Mouse (Mus musculus) kidney, embryonic 16.5 days (tissue): ENCODE measurements at regions not wholly inside any gene's neighbourhood (a gene's known extent, or its start where the extent isn't known, plus 50 kb on each side); places are given as distances from the start of the nearest gene placed in this dataset.
"Not testable (repeated sequence)": the region's sequence is repeated elsewhere in the genome, so short reads cannot be mapped to it uniquely, and the experiment has no call there.

Experiments
- ATAC-seq: fragments of 200-750 bp; cut with Nextera tagmentation; 2 replicates; pipeline ENCODE4 v1.8.0; 2017; ENCODE audit warnings: moderate TSS enrichment; ENCODE audit not compliant: low FRiP score, low TSS enrichment
- H3K27ac ChIP-seq: fragments of 300-500 bp; sonication (generic); 2 replicates; pipeline ENCODE4 v1.5.1; 2014; ENCODE audit warnings: low read length
- H3K27me3 ChIP-seq: fragments of 300-500 bp; sonication (generic); 2 replicates; pipeline ENCODE4 v1.6.1; 2014; ENCODE audit warnings: low read length, control low read depth, mixed read lengths; ENCODE audit not compliant: insufficient read depth
- H3K36me3 ChIP-seq: fragments of 300-500 bp; sonication (generic); 2 replicates; pipeline ENCODE4 v1.6.1; 2014; ENCODE audit warnings: low read length, control low read depth, mixed read lengths; ENCODE audit not compliant: insufficient read depth
- H3K4me1 ChIP-seq: fragments of 300-500 bp; sonication (generic); 2 replicates; pipeline ENCODE4 v1.6.1; 2014; ENCODE audit warnings: low read length, control low read depth, mixed read lengths; ENCODE audit not compliant: insufficient read depth
- H3K4me2 ChIP-seq: fragments of 300-500 bp; sonication (generic); replicated peaks from 2 replicates; pipeline ENCODE4 v1.6.1; 2014; ENCODE audit warnings: low read depth, low read length
- H3K4me3 ChIP-seq: fragments of 300-500 bp; sonication (generic); 2 replicates; pipeline ENCODE4 v1.5.1; 2014; ENCODE audit warnings: mild to moderate bottlenecking, low read length
- H3K9ac ChIP-seq: fragments of 300-500 bp; sonication (generic); replicated peaks from 2 replicates; pipeline ENCODE4 v1.6.1; 2014; ENCODE audit warnings: low read length
- H3K9me3 ChIP-seq: fragments of 300-500 bp; sonication (generic); 2 replicates; pipeline ENCODE4 v1.6.1; 2016; ENCODE audit warnings: low read length, control low read depth
- WGBS: fragments of 180-500 bp; shearing (Covaris S2); extraction: QIAGEN DNeasy Blood & Tissue Kit; methylation state at CpG from one replicate; pipeline ENCODE4 v1.1.7; 2014; 5-methylcytosine and 5-hydroxymethylcytosine counted together

DNA sequence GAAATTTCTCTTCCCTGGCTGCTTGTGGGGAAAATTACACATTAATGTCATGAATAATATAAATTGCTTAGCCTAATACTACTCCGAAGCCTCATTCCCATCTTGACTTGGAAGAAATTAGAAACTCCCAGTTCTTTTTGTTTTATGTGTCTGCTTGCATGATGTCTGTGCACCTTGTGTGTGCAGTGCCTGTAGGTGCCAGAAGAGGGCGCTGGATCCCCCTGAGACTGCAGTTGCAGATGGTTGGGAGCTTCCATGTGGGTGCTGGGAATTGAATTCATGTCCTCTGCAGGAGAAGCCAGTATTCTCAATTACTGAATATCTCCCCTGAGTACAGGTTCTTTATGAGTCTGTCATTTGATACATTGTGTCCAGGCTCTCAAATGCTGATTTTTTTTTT is 171.1 kb upstream of the Plcz1 start:
- no peaks in the 10 kb centered on the region for H3K36me3 ChIP-seq
- no peak for ATAC-seq
- 65% methylated on average over 2 of the region's 2 CpGs for WGBS
- H3K9me3 ChIP-seq, result peaks cover 4% of the 10 kb centered on the region; the same call in 1 of the 2 replicates
- no peak overlapping the region for H3K27ac ChIP-seq
- H3K4me2 ChIP-seq, result no peak overlapping the region
- H3K9ac ChIP-seq, result no peak overlapping the region
- no peaks in the 10 kb centered on the region for H3K4me1 ChIP-seq
- H3K27me3 ChIP-seq, result no peaks in the 10 kb centered on the region
- no peak overlapping the region for H3K4me3 ChIP-seq

DNA sequence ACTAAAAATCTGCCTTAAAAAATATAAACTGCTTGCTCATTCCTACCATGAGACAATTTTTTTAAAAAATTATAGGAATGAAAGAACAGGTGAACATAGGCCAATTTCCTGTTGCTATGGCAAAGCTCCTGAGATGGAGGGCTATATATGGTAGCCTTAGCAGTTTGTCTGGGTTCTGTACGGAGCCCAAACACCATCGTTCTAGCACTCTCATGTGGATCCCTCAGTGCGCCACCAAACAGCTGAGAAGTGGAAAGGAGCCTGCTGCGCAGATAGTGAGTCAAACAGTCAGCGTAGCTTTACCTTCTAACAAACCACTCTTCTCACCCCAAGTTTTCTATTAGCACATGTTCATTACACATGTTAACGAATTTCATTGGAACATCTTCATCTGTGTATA is 168.9 kb upstream of the Plcz1 start:
- H3K27ac ChIP-seq, result no peak overlapping the region
- H3K9ac ChIP-seq, result no peak overlapping the region
- no peaks in the 10 kb centered on the region for H3K27me3 ChIP-seq
- no peak overlapping the region for H3K4me3 ChIP-seq
- H3K9me3 ChIP-seq, result peaks cover 6% of the 10 kb centered on the region; the same call in 1 of the 2 replicates
- H3K36me3 ChIP-seq, result no peaks in the 10 kb centered on the region
- no peak overlapping the region for H3K4me2 ChIP-seq
- 88% methylated on average over 6 of the region's 6 CpGs for WGBS
- no peak for ATAC-seq
- no peaks in the 10 kb centered on the region for H3K4me1 ChIP-seq

DNA sequence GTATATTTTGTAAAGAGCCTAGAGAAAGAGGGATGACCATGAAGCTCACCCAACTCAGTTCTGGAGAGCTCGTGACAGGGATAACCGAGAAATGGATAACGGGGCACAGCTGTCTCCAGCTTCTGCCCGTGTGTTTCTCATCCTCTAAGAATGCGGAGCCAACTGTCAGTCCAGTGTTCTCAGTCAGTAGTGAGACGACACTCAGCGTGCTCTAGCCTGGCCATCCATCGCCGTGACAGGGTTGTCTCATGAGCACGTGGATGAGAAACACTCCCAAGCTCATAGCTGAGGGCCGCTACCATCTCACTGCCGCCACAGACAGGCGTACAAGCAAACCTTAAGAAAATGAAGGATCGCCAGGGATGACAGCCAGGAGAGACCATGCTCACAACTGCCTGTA is 167.8 kb upstream of the Plcz1 start:
- Histone ChIP-seq H3K9ac (no peak overlapping the region), H3K4me1 (no peaks in the 10 kb centered on the region), H3K9me3 (peaks cover 6% of the 10 kb centered on the region; the same call in 1 of the 2 replicates), H3K36me3 (no peaks in the 10 kb centered on the region), H3K4me3 (no peak overlapping the region), H3K27me3 (no peaks in the 10 kb centered on the region), H3K27ac (no peak overlapping the region), H3K4me2 (no peak overlapping the region)
- no peak for ATAC-seq
- 71% methylated on average over 14 of the region's 14 CpGs for WGBS

DNA sequence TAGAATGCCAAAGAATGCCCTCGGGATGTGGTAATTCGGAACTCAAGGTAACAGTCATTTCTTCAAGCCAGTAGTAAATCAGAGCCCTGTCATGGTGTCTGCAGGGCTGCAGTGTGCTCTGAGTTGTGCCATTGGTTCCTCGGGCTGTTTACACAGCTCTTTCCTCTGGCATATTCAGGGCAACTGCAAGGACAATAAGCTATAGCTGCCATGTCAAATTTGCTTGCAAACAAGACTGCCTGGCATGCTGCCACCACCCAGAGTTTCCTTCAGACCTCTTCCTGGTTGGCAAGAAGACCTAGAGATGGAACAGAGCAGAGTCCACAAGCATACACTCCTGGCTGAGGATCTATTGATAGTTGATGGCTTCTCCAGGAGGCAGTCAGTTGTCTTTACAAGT is 167.1 kb upstream of the Plcz1 start:
- peaks cover 6% of the 10 kb centered on the region; the same call in 1 of the 2 replicates for H3K9me3 ChIP-seq
- no peaks in the 10 kb centered on the region for H3K36me3 ChIP-seq
- no peak for ATAC-seq
- no peak overlapping the region for H3K9ac ChIP-seq
- H3K4me3 ChIP-seq, result no peak overlapping the region
- no peak overlapping the region for H3K4me2 ChIP-seq
- 79% methylated on average over 3 of the region's 3 CpGs for WGBS
- H3K4me1 ChIP-seq, result no peaks in the 10 kb centered on the region
- H3K27ac ChIP-seq, result no peak overlapping the region
- no peaks in the 10 kb centered on the region for H3K27me3 ChIP-seq

DNA sequence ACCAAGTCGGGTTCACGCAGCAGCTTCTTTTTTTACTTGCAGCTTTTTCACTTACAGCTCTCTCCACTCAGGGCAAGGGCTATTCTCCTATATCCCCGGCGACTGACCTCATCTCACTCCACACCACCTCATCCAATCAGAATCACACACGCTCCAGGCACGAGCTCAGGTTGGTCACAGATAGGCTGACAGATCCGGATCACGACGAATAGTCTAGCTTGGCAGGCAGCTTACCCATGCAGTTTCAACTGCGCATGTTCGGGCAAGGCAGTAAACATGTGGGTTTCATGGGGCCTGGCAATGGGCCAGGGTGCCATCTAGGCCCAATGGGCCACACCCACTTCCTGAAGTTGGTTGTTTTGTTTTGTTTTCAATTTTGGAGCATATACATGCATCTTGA is 165.4 kb upstream of the Plcz1 start:
- not testable (repeated sequence) for ATAC-seq, H3K4me1 ChIP-seq, H3K4me3 ChIP-seq, H3K36me3 ChIP-seq, H3K27me3 ChIP-seq, H3K4me2 ChIP-seq, H3K27ac ChIP-seq, H3K9ac ChIP-seq, H3K9me3 ChIP-seq
- WGBS, result 93% methylated on average over 11 of the region's 11 CpGs

DNA sequence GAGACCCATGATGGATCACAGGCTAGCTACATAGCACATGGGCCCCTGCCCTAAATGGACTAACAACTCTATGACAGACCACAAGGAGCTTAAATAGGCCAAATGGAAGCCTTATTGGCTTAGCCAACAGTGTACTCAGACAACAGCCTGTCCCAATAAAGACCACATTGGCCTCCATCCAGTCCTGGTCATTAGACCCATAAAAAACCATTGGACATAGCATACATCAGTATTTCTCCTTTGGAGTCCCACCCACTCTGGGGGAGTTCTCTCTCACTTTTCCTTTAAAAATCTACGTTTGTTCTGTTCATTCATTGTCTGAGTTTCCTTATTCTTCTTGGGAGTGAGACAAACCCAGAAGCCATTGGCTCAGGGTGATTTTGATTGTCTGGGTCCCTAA is 160.1 kb upstream of the Plcz1 start:
- Histone ChIP-seq H3K4me3 (no peak overlapping the region), H3K4me1 (no peaks in the 10 kb centered on the region)
- 69% methylated on average over 1 of the region's 1 CpGs for WGBS

DNA sequence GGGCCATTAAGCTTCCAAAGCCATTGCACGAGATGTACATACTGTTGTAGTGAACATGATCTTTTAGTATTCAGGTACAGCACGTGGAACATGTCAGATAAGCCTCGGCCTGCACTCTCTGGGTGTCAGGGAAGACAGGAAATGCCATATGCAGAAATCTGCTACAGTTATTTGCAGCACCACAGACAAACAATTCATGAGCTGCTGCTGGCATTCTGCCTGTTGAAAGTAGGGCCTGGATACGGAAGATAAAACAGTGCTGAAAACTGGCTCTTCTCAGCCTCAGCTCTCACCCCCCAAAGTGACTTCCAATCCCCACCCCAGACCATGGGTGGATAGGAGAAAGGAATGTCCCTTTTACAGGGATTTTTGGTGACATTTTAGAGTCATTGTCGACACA is 159.1 kb upstream of the Plcz1 start:
- H3K4me3 ChIP-seq, result no peak overlapping the region
- ATAC-seq, result no peak
- 76% methylated on average over 5 of the region's 5 CpGs for WGBS

More for the DNA sequence above, 160.1 kb upstream of the Plcz1 start:
- no peak overlapping the region for H3K4me2 ChIP-seq
- H3K9ac ChIP-seq, result no peak overlapping the region
- no peaks in the 10 kb centered on the region for H3K27me3 ChIP-seq
- H3K9me3 ChIP-seq, result no peaks in the 10 kb centered on the region
- no peak for ATAC-seq
- H3K36me3 ChIP-seq, result no peaks in the 10 kb centered on the region
- no peak overlapping the region for H3K27ac ChIP-seq

DNA sequence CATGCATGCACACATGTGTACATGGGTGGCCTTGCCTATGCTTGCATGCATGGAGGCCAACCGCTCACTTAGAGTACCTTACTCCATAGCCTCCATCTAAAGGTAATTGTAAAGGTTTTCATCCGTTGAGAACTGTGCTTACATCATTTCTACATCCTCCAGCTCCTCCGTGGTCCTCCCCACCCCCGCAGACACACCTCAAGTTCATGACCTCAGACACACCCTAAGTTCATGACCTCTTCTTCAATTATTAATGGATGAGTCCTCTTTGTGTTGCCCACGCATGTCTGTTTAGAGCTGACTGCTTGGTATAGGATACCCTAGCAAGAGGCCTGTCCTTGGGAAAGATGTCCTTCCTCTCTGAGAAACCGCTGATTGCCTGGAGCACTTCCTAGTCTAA is 156.8 kb upstream of the Plcz1 start:
- Histone ChIP-seq H3K36me3 (no peaks in the 10 kb centered on the region), H3K4me1 (peaks cover 8% of the 10 kb centered on the region), H3K4me2 (no peak overlapping the region), H3K27me3 (no peaks in the 10 kb centered on the region), H3K4me3 (no peak overlapping the region), H3K9ac (no peak overlapping the region), H3K27ac (no peak overlapping the region), H3K9me3 (no peaks in the 10 kb centered on the region)
- 76% methylated on average over 6 of the region's 6 CpGs for WGBS
- no peak for ATAC-seq

More for the DNA sequence above, 159.1 kb upstream of the Plcz1 start:
- H3K36me3 ChIP-seq, result no peaks in the 10 kb centered on the region
- no peaks in the 10 kb centered on the region for H3K4me1 ChIP-seq
- H3K27ac ChIP-seq, result no peak overlapping the region
- no peaks in the 10 kb centered on the region for H3K9me3 ChIP-seq
- H3K9ac ChIP-seq, result no peak overlapping the region
- H3K27me3 ChIP-seq, result no peaks in the 10 kb centered on the region
- H3K4me2 ChIP-seq, result no peak overlapping the region

DNA sequence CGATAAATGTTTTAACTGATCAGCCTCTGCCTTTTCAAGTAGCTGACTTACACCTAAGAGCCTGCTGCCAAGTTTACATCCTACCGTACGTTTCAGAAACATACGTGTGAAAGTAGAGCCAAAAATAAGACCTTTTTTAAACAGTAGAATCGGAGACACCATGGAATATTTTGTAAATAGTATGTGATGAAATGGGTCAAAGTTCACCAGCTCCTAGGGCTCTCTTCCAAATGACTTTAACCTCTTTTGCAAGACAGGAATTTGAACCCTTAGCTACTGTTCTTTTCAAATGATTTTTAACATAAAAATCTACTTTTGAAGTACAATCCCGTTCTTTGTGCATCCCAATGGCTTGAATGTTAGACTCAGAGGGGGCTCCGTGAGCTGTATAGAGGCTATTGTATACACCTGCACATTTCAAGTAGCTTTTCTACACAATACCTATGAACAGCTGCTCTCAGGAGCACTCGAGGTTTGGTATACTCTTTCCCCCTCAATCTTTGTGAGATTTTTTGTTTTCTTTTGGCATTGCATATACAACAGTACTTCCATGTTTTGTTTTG is 155.9 kb upstream of the Plcz1 start:
- Histone ChIP-seq H3K4me2 (no peak overlapping the region), H3K27ac (no peak overlapping the region), H3K36me3 (no peaks in the 10 kb centered on the region), H3K27me3 (no peaks in the 10 kb centered on the region), H3K4me3 (no peak overlapping the region), H3K9me3 (no peaks in the 10 kb centered on the region), H3K4me1 (peaks cover 12% of the 10 kb centered on the region), H3K9ac (no peak overlapping the region)
- WGBS, result 84% methylated on average over 8 of the region's 8 CpGs
- no peak for ATAC-seq

DNA sequence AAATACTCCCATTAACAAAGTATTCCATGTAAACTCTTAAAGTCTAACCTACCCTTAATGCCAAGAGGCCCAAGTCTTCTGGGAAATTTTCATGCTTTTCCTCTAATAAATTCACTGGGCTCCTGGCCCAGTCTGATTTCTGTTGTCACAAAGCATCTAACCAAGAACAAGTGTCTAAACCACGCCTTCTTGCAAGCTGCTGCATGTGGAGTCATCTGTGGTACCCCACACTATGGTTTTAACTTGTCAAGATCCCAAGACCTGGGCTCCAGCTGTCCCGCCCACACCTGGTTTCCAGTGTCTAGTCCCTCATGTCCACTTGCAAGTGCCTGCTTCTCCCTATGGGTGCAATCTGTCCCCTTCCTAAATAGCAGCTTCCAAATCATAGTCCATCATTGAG is 153.0 kb upstream of the Plcz1 start:
- no peaks in the 10 kb centered on the region for H3K27me3 ChIP-seq
- no peak for ATAC-seq
- H3K9me3 ChIP-seq, result no peaks in the 10 kb centered on the region
- H3K27ac ChIP-seq, result no peak overlapping the region
- H3K36me3 ChIP-seq, result no peaks in the 10 kb centered on the region
- H3K4me1 ChIP-seq, result peaks cover 12% of the 10 kb centered on the region
- H3K9ac ChIP-seq, result no peak overlapping the region
- 89% methylated on average over 2 of the region's 2 CpGs for WGBS
- H3K4me2 ChIP-seq, result no peak overlapping the region
- H3K4me3 ChIP-seq, result no peak overlapping the region
